Mouse (Mus musculus): ENCODE results near the gene Akap13. TPM values are rescaled to one million over a fixed set of nuclear protein-coding genes. Genes with fewer than 3 reads are reported as not detected.

Gene Akap13
- polyA plus RNA-seq, 1 experiment from 2014 or later: 17.4 TPM

DNA sequence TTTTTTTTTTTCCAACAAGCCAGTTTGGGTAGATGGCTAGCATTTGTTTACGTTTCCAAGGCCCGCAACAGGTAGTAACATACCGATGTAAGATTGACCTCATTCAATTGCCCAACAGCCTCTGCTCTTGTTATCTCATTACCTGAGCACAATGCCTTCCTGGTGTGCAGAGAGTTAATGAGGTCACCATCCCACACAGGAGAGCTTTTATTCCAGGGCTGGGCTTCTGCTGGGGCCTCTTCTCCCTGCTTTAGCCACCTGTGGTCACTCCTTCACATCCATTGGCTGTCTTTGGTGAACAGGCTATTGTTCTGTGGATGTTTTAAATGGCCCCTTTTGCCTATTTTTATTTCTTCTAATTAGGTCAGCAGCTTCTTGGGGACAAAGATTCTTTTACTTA, 41.0 kb upstream of the Akap13 start:
- H3K4me3 ChIP-seq (ENCODE audit: low read depth, low read length): no peak overlapping the region
- no peak for TF ChIP-seq CTCF (IDR thresholded peaks at IDR 0.05; ENCODE audit: low read depth)
- H3K36me3 ChIP-seq (ENCODE audit: control insufficient read depth, insufficient read depth): no peaks in the 10 kb centered on the region
- H3K4me2 ChIP-seq (replicated peaks; ENCODE audit: low read depth): no peak overlapping the region
- H3K4me1 ChIP-seq (replicated peaks; ENCODE audit: control insufficient read depth, insufficient read depth, low read length): no peaks in the 10 kb centered on the region; the same call in 1 of the 2 replicates
- no peak overlapping the region for H3K9ac ChIP-seq (ENCODE audit: low read depth, low read length)
- 35% methylated on average over 3 of the region's 3 CpGs for WGBS
- ATAC-seq: peak; percentile 60
- no peaks in the 10 kb centered on the region for H3K9me3 ChIP-seq (ENCODE audit: control insufficient read depth)
- H3K27me3 ChIP-seq (replicated peaks; ENCODE audit: control insufficient read depth, insufficient read depth, low read length): no peaks in the 10 kb centered on the region
- peak overlapping the region; percentile 83 for H3K27ac ChIP-seq (ENCODE audit: low read depth, low read length)

DNA sequence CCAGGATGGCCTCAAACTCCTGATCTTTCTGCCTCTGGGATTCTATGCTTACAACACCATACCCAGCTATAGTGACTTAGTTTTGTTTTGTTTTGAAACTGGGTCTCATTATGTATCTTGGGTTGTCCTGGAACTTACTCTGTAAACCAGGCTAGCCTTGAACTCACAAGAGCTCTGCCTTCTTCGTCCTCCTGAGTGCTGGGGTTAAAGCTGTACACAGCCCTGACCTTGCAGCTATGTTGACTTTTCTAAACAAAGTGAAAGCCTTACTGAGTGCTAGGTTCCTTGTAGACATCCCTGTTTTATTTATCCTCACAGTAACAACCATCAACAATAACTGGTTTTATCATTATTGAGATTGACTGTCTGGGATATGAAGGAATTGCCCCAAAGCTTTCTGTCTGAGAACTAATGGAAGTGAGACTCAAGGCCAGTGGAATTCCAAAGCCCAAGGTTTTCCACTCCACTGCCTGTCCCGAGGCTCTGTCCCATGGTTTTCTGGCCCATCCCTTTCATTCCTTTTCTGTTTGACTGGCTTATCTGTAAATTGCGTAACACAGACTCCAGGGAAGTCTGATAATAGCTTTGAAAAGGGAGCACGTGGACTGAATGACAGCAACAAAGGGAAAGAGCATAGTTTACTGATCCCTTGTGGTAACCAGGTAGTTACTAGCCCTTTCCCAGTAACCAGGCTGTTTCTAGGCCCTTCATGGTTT, 40.0 kb upstream of the Akap13 start:
- H3K9me3 ChIP-seq (ENCODE audit: control insufficient read depth): no peaks in the 10 kb centered on the region
- H3K27ac ChIP-seq (ENCODE audit: low read depth, low read length): peak overlapping the region; percentile 83
- no peaks in the 10 kb centered on the region for H3K36me3 ChIP-seq (ENCODE audit: control insufficient read depth, insufficient read depth)
- H3K4me2 ChIP-seq (replicated peaks; ENCODE audit: low read depth): no peak overlapping the region
- H3K4me1 ChIP-seq (replicated peaks; ENCODE audit: control insufficient read depth, insufficient read depth, low read length): no peaks in the 10 kb centered on the region; the same call in 1 of the 2 replicates
- TF ChIP-seq CTCF (IDR thresholded peaks at IDR 0.05; ENCODE audit: low read depth): no peak
- H3K9ac ChIP-seq (ENCODE audit: low read depth, low read length): no peak overlapping the region
- WGBS: 21% methylated on average over 4 of the region's 4 CpGs
- ATAC-seq: peak; percentile 86
- H3K4me3 ChIP-seq (ENCODE audit: low read depth, low read length): no peak overlapping the region
- H3K27me3 ChIP-seq (replicated peaks; ENCODE audit: control insufficient read depth, insufficient read depth, low read length): no peaks in the 10 kb centered on the region

DNA sequence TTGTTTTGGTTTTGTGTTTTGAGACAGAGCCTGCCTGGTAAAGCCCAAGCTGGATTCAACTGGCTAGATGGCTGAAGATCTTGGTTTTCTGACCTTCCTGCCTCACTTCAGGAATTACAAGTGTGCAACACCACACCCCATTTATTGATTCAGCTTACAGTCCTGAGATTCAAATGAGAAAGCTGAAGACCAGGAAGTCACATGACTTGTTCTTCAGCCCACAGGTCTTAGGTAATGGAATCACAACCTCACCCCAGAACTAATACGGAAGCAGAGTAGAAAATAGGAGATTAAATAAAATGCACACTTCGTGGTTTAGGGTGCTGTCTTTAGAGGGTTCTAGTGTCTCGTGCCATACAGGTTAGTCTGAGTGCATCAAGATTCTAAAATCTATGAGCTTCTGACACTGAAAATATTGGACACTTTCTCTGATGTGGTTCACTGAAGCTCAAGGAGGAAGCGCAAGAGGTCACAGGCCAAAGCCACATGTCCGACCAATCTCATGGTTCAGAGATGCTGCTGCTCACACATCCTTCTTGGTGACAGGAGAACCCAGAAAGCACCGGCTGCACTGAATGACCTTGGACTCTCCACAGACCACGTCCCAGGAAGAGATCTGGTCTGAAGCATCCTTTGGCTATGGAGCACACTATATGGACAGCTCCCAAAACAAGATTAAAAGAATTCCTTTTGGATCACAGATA, 39.3 kb upstream of the Akap13 start:
- Histone ChIP-seq H3K9me3 (ENCODE audit: control insufficient read depth) (no peaks in the 10 kb centered on the region), H3K27me3 (replicated peaks; ENCODE audit: control insufficient read depth, insufficient read depth, low read length) (no peaks in the 10 kb centered on the region), H3K4me1 (replicated peaks; ENCODE audit: control insufficient read depth, insufficient read depth, low read length) (no peaks in the 10 kb centered on the region; the same call in 1 of the 2 replicates), H3K36me3 (ENCODE audit: control insufficient read depth, insufficient read depth) (no peaks in the 10 kb centered on the region), H3K4me2 (replicated peaks; ENCODE audit: low read depth) (no peak overlapping the region), H3K4me3 (ENCODE audit: low read depth, low read length) (no peak overlapping the region), H3K27ac (ENCODE audit: low read depth, low read length) (peak overlapping the region; percentile 83), H3K9ac (ENCODE audit: low read depth, low read length) (no peak overlapping the region)
- WGBS: 52% methylated on average over 7 of the region's 7 CpGs
- no peak for TF ChIP-seq CTCF (IDR thresholded peaks at IDR 0.05; ENCODE audit: low read depth)
- peak; percentile 87 for ATAC-seq

DNA sequence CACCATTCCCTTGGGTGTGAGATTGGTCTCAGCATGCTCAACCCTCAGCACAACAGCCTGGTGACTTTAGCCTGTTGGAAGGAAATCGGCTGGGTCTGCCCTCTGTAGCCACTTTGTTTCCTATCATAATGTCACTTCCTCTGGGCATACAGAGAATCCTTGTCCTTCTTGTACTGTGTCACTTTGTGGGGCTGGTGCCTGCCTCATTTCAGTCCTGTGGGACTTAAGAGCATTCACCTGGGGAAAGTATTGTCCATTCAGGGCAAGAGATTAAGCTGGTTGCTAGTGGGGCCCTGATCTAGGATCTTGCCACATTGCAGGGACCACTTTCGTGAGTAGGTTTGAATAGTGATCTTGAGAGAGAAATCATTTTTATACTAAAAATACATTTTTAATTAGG, 34.4 kb upstream of the Akap13 start:
- no peak for TF ChIP-seq CTCF (IDR thresholded peaks at IDR 0.05; ENCODE audit: low read depth)
- Histone ChIP-seq H3K36me3 (ENCODE audit: control insufficient read depth, insufficient read depth) (no peaks in the 10 kb centered on the region), H3K4me1 (replicated peaks; ENCODE audit: control insufficient read depth, insufficient read depth, low read length) (no peaks in the 10 kb centered on the region), H3K27me3 (replicated peaks; ENCODE audit: control insufficient read depth, insufficient read depth, low read length) (no peaks in the 10 kb centered on the region), H3K4me3 (ENCODE audit: low read depth, low read length) (no peak overlapping the region), H3K4me2 (replicated peaks; ENCODE audit: low read depth) (no peak overlapping the region), H3K9ac (ENCODE audit: low read depth, low read length) (no peak overlapping the region), H3K27ac (ENCODE audit: low read depth, low read length) (no peak overlapping the region), H3K9me3 (ENCODE audit: control insufficient read depth) (no peaks in the 10 kb centered on the region)
- 86% methylated on average over 2 of the region's 2 CpGs for WGBS
- no peak for ATAC-seq

DNA sequence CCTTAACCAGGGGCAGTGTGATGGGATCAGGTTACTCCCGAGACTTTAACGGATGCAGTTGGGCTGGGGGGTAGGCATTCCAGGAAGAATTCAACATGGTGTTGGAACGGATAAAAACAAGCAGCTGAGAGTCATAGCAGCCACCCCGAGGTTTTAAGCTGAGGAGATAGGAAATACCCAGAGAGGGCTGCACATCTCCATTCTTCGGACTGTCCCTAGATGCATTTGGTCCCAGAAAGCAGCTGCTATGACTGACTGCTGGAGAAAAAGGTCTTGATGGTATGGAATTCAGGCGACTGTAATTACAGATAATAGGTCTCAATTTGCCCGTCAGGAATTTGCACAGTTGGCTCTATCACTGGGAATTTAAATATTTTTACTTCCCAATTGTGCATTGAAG, 31.2 kb upstream of the Akap13 start:
- H3K27ac ChIP-seq (ENCODE audit: low read depth, low read length): no peak overlapping the region
- H3K4me2 ChIP-seq (replicated peaks; ENCODE audit: low read depth): no peak overlapping the region
- peaks cover 7% of the 10 kb centered on the region; the same call in 1 of the 2 replicates for H3K4me1 ChIP-seq (replicated peaks; ENCODE audit: control insufficient read depth, insufficient read depth, low read length)
- 60% methylated on average over 7 of the region's 7 CpGs for WGBS
- no peaks in the 10 kb centered on the region for H3K36me3 ChIP-seq (ENCODE audit: control insufficient read depth, insufficient read depth)
- no peak overlapping the region for H3K9ac ChIP-seq (ENCODE audit: low read depth, low read length)
- no peak for TF ChIP-seq CTCF (IDR thresholded peaks at IDR 0.05; ENCODE audit: low read depth)
- ATAC-seq: no peak
- no peaks in the 10 kb centered on the region for H3K9me3 ChIP-seq (ENCODE audit: control insufficient read depth)
- H3K27me3 ChIP-seq (replicated peaks; ENCODE audit: control insufficient read depth, insufficient read depth, low read length): no peaks in the 10 kb centered on the region
- H3K4me3 ChIP-seq (ENCODE audit: low read depth, low read length): no peak overlapping the region

DNA sequence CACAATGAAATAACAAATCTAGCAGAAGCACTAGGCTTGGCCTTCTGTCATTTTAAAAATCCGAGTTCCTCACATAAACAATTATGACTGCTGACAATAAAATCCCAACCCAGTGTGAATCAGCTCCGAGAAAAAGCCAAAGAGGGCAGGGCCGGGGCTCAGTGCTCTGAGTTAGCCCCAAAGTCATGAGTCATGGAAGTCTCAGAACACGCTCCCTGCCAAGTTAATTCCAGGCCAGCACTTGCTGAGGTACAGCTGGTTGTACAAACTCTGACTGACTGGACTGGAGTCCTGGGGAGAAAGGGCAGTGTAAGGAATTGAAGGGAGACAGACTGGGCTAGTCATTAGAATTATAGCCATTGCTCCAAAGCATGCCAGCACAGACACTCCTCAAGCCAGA, 28.0 kb upstream of the Akap13 start:
- Histone ChIP-seq H3K9me3 (ENCODE audit: control insufficient read depth) (no peaks in the 10 kb centered on the region), H3K27me3 (replicated peaks; ENCODE audit: control insufficient read depth, insufficient read depth, low read length) (no peaks in the 10 kb centered on the region), H3K4me1 (replicated peaks; ENCODE audit: control insufficient read depth, insufficient read depth, low read length) (peaks cover 7% of the 10 kb centered on the region; the same call in 1 of the 2 replicates), H3K4me3 (ENCODE audit: low read depth, low read length) (no peak overlapping the region), H3K4me2 (replicated peaks; ENCODE audit: low read depth) (no peak overlapping the region), H3K36me3 (ENCODE audit: control insufficient read depth, insufficient read depth) (no peaks in the 10 kb centered on the region), H3K27ac (ENCODE audit: low read depth, low read length) (no peak overlapping the region; the same call in 1 of the 2 replicates), H3K9ac (ENCODE audit: low read depth, low read length) (no peak overlapping the region)
- WGBS: 10% methylated on average over 4 of the region's 4 CpGs
- ATAC-seq: peak; percentile 91
- no peak for TF ChIP-seq CTCF (IDR thresholded peaks at IDR 0.05; ENCODE audit: low read depth)

Measured in intestine, postnatal 0 days (tissue).